Mouse (Mus musculus) forebrain, postnatal 0 days (tissue): ENCODE data around the gene Gfod2. TPM values are rescaled to one million over a fixed set of nuclear protein-coding genes. Genes with fewer than 3 reads are reported as not detected.
A peak's percentile ranks its signal among the peaks of the same experiment; 100 is the strongest.

ENCODE experiments used
- ATAC-seq: fragments of 200-750 bp; cut with Nextera tagmentation; 2 replicates; pipeline ENCODE4 v1.8.0; 2017; ENCODE audit warnings: mild to moderate bottlenecking, moderate library complexity
- DNase-seq: peaks from one replicate; pipeline ENCODE4 v3.0.0-alpha.2; 2015
- H3K27ac ChIP-seq: fragments of 300-500 bp; sonication (generic); 2 replicates; pipeline ENCODE4 v1.5.1; 2014; ENCODE audit warnings: low read depth, mild to moderate bottlenecking, antibody characterized with exemption, low read length, moderate library complexity, mixed read lengths
- H3K27me3 ChIP-seq: fragments of 300-500 bp; sonication (generic); 2 replicates; pipeline ENCODE4 v1.6.1; 2014; ENCODE audit warnings: mild to moderate bottlenecking, low read length, mixed read lengths; ENCODE audit not compliant: insufficient read depth
- H3K36me3 ChIP-seq: fragments of 300-500 bp; sonication (generic); 2 replicates; pipeline ENCODE4 v1.6.1; 2014; ENCODE audit warnings: mild to moderate bottlenecking, moderate library complexity; ENCODE audit not compliant: insufficient read depth
- H3K4me1 ChIP-seq: fragments of 300-500 bp; sonication (generic); 2 replicates; pipeline ENCODE4 v1.6.1; 2014; ENCODE audit warnings: antibody characterized with exemption; ENCODE audit not compliant: insufficient read depth
- H3K4me2 ChIP-seq: fragments of 300-500 bp; sonication (generic); 2 replicates; pipeline ENCODE4 v1.6.1; 2014; ENCODE audit warnings: low read depth, mild to moderate bottlenecking, moderate library complexity
- H3K4me3 ChIP-seq: fragments of 300-500 bp; sonication (generic); 2 replicates; pipeline ENCODE4 v1.5.1; 2014; ENCODE audit warnings: low read depth, low read length, mixed read lengths
- H3K9ac ChIP-seq: fragments of 300-500 bp; sonication (generic); 2 replicates; pipeline ENCODE4 v1.6.1; 2014; ENCODE audit warnings: mild to moderate bottlenecking
- H3K9me3 ChIP-seq: fragments of 300-500 bp; sonication (generic); 2 replicates; pipeline ENCODE4 v1.6.1; 2016; ENCODE audit warnings: low read length
- CTCF ChIP-seq: sonication (generic); IDR thresholded peaks from 2 replicates; pipeline ENCODE4 v1.5.1; 2016; ENCODE audit warnings: antibody characterized with exemption, control low read depth, low read depth
- WGBS: fragments of 180-500 bp; shearing (Covaris S2); extraction: QIAGEN DNeasy Blood & Tissue Kit; methylation state at CpG from one replicate; pipeline ENCODE4 v1.1.7; 2014; 5-methylcytosine and 5-hydroxymethylcytosine counted together
- polyA plus RNA-seq: library from polyadenylated mRNA; unstranded; fragments of >200 nt; fragmentation: Nextera tagmentation; extraction: Ambion mirVana; gene quantifications from 2 replicates; pipeline ENCODE4 v1.2.1, GENCODE M21; 2015
- total RNA-seq: library from RNA; depleted of rRNA; stranded (reverse); fragments of >200 nt; gene quantifications from 2 replicates; pipeline ENCODE4 v1.2.3, GENCODE M21; 2014

Gene Gfod2
- total and polyA plus RNA-seq, 2 experiments from 2014 or later = 51.2 to 71.2 TPM

DNA sequence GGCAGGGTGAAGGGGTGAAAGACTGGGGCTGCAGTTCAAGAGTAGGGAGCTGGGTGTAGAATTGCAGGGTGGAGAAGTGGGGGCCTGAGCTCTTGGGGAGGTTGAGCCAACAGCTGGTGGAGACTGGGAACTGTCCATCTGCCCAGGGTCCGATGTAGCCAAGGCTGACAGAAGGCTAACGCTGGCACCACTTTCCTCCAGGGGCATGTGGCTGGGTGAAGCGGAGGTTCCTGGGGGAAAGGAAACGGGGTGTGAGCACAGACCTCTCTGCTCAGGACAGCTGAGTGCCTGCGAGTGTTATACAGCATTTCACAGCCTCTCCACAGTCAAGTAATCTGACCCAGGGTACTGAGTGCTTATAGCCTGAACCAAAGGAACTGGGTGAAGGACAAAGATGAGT lies 59.7 kb downstream of the Gfod2 start:
- Histone ChIP-seq H3K4me2 (no peak overlapping the region), H3K4me1 (peaks cover 15% of the 10 kb centered on the region), H3K27me3 (no peaks in the 10 kb centered on the region), H3K36me3 (peaks cover 40% of the 10 kb centered on the region), H3K27ac (no peak overlapping the region), H3K4me3 (no peak overlapping the region), H3K9ac (no peak overlapping the region), H3K9me3 (no peaks in the 10 kb centered on the region)
- no peak for TF ChIP-seq CTCF
- WGBS = 93% methylated on average over 5 of the region's 5 CpGs
- DNase-seq (no peak), ATAC-seq (no peak)

DNA sequence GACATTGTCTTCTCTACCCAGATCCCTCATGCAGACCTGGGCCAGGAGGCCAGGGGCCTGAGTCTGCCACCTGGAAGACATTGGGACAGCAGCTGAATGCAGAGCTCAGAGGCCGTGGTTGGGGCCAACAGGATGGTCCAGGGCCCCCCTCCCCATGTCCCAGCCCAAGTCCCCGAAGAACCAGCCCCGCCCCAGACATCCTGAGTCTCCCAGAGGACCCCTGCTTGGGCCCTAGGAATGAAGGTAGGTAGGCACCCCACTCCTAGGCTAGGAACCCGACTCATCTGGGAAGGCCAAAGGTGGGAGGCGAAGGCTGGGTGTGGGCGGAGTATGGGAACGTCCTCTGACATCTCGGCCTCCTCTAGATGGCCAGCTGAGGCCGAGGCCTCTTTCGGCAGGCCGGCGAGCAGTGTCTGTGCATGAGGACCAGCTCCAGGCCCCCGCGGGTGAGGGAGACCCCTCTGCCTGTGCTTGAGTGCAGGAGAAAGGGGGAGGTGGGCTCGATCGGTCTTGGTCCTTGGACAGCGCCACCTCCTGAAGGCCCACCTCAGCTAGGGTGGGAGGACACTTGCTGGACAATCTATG lies 61.2 kb downstream of the Gfod2 start:
- Histone ChIP-seq H3K36me3 (peaks cover 36% of the 10 kb centered on the region), H3K27me3 (no peaks in the 10 kb centered on the region), H3K9ac (no peak overlapping the region), H3K9me3 (no peaks in the 10 kb centered on the region), H3K4me3 (no peak overlapping the region), H3K4me1 (peaks cover 13% of the 10 kb centered on the region), H3K27ac (no peak overlapping the region), H3K4me2 (no peak overlapping the region)
- DNase-seq (no peak), ATAC-seq (no peak)
- 94% methylated on average over 17 of the region's 17 CpGs for WGBS
- TF ChIP-seq CTCF = no peak

DNA sequence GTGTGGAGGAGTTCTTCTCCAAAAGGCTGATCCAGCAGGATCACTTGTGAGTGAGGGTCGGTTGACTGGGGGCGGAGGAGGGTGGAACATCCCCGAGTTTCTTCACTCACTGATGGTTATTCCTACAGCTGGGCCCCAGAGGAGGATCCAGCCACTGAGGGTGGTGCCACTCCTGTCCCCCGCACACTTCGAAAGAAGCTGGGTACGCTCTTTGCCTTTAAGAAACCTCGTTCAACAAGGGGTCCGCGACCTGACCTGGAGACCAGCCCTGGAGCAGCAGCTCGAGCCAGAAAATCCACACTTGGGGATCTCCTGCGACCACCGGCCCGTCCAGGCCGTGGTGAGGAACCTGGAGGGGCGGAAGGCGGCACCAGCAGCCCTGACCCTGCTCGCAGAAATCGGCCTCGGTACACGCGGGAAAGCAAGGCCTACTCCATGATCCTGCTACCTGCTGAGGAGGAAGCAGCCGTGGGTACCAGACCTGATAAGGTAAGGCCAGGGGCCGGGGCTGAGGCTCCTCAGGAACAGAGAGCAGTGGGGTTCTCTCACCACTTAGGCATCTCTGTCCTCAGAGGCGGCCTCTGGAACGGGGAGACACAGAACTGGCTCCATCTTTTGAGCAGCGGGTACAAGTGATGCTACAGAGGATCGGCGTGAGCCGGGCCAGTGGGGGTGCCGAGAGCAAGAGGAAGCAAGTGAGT lies 63.2 kb downstream of the Gfod2 start:
- H3K9me3 ChIP-seq = no peaks in the 10 kb centered on the region
- H3K9ac ChIP-seq = peak overlapping the region; percentile 81
- H3K27me3 ChIP-seq = no peaks in the 10 kb centered on the region
- H3K36me3 ChIP-seq = peaks cover 36% of the 10 kb centered on the region
- DNase-seq = no peak
- no peak overlapping the region for H3K27ac ChIP-seq
- no peak for ATAC-seq
- no peak for TF ChIP-seq CTCF
- peak overlapping the region; percentile 83 for H3K4me2 ChIP-seq
- H3K4me1 ChIP-seq = peaks cover 10% of the 10 kb centered on the region
- WGBS = 79% methylated on average over 30 of the region's 30 CpGs
- peak overlapping the region; percentile 71 for H3K4me3 ChIP-seq

DNA sequence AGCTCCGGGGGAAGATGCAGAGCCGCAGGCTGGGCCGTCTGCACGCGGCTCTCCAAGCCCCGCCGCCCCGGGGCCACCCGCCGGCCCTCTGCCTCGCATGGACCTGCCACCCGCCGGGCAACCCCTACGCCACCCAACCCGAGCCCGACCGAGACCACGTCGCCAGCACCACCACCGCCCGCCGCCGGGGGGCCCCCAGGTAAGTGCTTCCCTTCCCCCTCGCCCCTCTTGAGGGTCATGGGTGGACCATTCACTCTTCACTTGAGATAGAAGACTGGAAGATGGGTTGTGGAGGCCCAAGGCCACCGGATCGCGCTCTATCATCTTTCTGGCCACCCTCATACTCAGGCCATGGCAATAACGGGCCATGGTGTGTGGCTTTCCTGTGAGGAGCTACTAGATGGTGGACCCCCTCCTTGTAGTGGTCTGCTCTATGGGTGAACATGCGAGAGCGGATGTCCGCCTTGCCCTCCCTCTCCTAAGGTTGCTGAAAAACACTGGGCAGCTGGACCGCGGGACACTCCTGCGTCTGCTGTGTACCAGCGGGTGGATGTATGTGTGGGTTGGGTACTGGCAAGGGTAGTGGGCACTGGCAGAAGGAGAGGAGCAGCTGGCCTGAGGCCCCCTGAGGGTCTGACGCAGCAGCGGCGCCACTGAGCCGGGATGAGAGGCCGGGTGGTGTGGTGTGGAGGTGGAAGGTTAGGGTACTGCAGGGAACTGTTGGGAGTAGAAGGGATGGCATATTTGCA lies 64.2 kb downstream of the Gfod2 start:
- ATAC-seq (peak; percentile 78), DNase-seq (peak; percentile 65)
- Histone ChIP-seq H3K4me1 (peaks cover 5% of the 10 kb centered on the region; the same call in 1 of the 2 replicates), H3K9ac (peak overlapping the region; percentile 81), H3K9me3 (no peaks in the 10 kb centered on the region), H3K27ac (peak overlapping the region; percentile 85), H3K36me3 (peaks cover 36% of the 10 kb centered on the region), H3K27me3 (no peaks in the 10 kb centered on the region), H3K4me2 (peak overlapping the region; percentile 83), H3K4me3 (peak overlapping the region; percentile 71)
- WGBS = 7% methylated on average over 40 of the region's 40 CpGs
- TF ChIP-seq CTCF = peak; percentile 57

DNA sequence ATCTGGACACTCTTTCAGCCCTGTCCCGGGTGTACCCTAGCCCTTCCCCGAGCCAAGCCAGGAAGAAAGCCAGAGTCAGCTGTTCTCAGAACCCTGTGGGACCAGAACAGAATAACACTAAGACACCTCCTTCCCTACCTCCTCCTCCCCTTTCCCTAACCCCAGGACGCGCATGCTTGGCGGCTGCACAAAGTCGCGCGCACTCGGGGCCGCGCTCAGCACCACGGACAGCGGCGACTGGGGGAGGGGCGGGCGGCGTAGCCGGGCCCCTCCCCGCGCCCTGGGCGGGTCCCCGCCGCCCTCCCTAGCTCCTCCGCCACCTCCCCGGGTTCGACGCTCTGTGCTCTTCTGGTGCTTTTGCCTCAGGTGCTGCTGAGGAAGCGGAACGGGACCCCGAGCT lies 64.8 kb downstream of the Gfod2 start:
- H3K9ac ChIP-seq = peak overlapping the region; percentile 81
- peaks cover 5% of the 10 kb centered on the region; the same call in 1 of the 2 replicates for H3K4me1 ChIP-seq
- H3K9me3 ChIP-seq = no peaks in the 10 kb centered on the region
- no peaks in the 10 kb centered on the region for H3K27me3 ChIP-seq
- H3K27ac ChIP-seq = peak overlapping the region; percentile 85
- H3K4me2 ChIP-seq = peak overlapping the region; percentile 83
- H3K4me3 ChIP-seq = peak overlapping the region; percentile 71
- TF ChIP-seq CTCF = no peak
- peaks cover 32% of the 10 kb centered on the region for H3K36me3 ChIP-seq
- 1% methylated on average over 27 of the region's 30 CpGs for WGBS
- peak; percentile 80 for ATAC-seq
- DNase-seq = peak; percentile 87

DNA sequence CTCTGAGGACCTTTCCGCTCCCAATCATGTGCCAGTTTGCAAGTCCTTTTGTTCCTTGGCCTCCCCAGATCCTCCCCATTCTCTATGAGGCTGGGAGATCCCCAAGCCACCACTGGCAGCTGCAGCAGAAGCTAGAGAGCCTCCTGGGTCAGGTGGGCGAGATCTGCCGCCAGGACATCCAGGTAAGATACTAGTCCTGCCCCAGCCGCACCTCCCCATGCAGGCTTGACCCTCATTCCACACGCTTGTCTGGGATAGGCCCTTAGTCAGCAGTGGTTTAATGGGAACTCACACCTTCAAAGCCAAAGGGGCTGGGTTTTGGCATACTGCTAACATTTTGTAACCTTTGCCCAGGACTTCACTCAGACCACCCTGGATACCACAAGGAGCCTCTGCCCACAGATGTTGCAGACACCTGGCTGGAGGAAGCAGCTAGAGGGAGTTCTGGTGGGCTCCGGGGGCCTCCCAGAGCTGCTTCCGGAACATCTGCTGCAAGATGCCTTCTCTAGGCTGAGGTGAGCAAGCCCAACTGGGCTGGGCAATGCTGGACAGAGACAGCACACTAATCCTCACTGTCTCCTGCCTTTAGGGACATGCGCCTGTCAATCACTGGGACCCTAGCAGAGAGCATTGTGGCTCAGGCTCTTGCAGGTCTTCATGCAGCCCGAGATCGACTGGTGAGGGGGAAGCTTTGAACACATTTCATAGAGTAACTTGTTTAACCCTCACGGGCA lies 65.8 kb downstream of the Gfod2 start:
- whole genome bisulfite sequencing = 94% methylated on average over 11 of the region's 11 CpGs
- Histone ChIP-seq H3K27ac (no peak overlapping the region), H3K4me3 (no peak overlapping the region), H3K36me3 (peaks cover 21% of the 10 kb centered on the region), H3K4me2 (no peak overlapping the region), H3K9ac (no peak overlapping the region), H3K27me3 (no peaks in the 10 kb centered on the region), H3K4me1 (peaks cover 5% of the 10 kb centered on the region; the same call in 1 of the 2 replicates), H3K9me3 (no peaks in the 10 kb centered on the region)
- DNase-seq = no peak
- no peak for ATAC-seq
- no peak for TF ChIP-seq CTCF
